10 mouse cellular contexts compared by ENCODE assay signal in the genomic region with DNA sequence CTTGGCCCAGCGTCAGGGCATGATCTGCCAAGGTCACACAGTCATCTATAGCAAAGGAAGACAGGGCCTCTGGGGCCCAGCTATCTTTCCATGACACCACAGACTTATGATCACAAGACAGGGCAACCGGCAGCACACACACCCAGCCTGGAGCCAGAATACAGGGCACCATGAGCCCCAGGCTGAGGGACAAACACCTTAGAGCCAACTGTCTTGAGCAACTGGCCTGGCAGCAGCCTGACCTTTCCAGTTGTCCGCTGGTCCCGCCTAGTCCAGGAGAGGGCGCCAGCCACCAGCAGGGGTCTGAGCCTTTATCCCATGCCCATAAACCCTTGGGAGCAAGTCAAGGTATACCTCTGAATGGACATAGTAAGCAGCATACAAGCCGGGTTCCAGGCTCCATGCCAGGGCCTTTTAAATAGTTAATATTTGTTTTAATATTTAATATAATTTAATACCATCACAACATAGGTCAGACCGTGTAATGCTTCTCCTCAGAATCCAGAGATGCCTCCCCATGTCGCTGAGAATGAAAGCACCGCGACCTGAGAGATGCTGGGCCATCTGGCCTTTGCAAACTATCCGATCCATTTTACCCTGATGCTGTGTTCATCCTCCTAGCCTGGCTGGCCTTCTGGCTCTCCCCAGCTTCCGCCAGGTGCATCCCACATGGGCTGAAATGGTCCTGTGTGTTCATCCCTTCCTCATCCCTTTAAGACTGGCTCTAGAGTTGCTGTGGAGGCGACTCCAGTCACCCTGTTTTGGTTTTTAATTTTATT. TPM values are rescaled to one million over a fixed set of nuclear protein-coding genes. Genes with fewer than 3 reads are reported as not detected.
DNase-seq lines count a peak whose midpoint lies in the region; ATAC-seq lines count a peak whose summit lies in the region.
"Had no signal": no experiment of that assay in that cellular context is flagged by ENCODE, and none has a peak within 500 bp of the region (broad histone marks: within the 10 kb centered on the region; RNA-seq: fewer than 3 reads in every experiment).

No protein-coding gene starts in this region.

- 60% methylated on average over 13 of the region's 13 CpGs for WGBS in midbrain, embryonic 10.5 days
- 54% methylated on average over 13 of the region's 13 CpGs for whole genome bisulfite sequencing in midbrain, embryonic 15.5 days
- 52% methylated on average over 13 of the region's 13 CpGs for WGBS in heart, embryonic 10.5 days
- 60% methylated on average over 13 of the region's 13 CpGs for whole genome bisulfite sequencing in forebrain, embryonic 13.5 days

- no peak overlapping the region for H3K27ac ChIP-seq in midbrain, embryonic 10.5 days (replicated peaks)
- H3K27ac ChIP-seq in midbrain, embryonic 15.5 days: no peak overlapping the region
- peak overlapping the region; percentile 86 for H3K27ac ChIP-seq in heart, embryonic 10.5 days
- no peak overlapping the region for H3K27ac ChIP-seq in forebrain, embryonic 13.5 days
- H3K27ac ChIP-seq: embryonic facial prominence, embryonic 15.5 days; lung, embryonic 15.5 days had no signal

- H3K4me1 ChIP-seq in midbrain, embryonic 10.5 days: peaks cover 46% of the 10 kb centered on the region
- H3K4me1 ChIP-seq in midbrain, embryonic 15.5 days: peaks cover 23% of the 10 kb centered on the region
- H3K4me1 ChIP-seq in heart, embryonic 10.5 days: peaks cover 63% of the 10 kb centered on the region
- peaks cover 11% of the 10 kb centered on the region for H3K4me1 ChIP-seq in forebrain, embryonic 13.5 days

- H3K36me3 ChIP-seq in midbrain, embryonic 10.5 days: no peaks in the 10 kb centered on the region
- no peaks in the 10 kb centered on the region for H3K36me3 ChIP-seq in midbrain, embryonic 15.5 days (replicated peaks)
- peaks cover 14% of the 10 kb centered on the region for H3K36me3 ChIP-seq in heart, embryonic 10.5 days
- no peaks in the 10 kb centered on the region for H3K36me3 ChIP-seq in forebrain, embryonic 13.5 days (ENCODE audit: poor library complexity, severe bottlenecking)
- H3K36me3 ChIP-seq: embryonic facial prominence, embryonic 15.5 days; lung, embryonic 15.5 days had no signal

- ATAC-seq in midbrain, embryonic 15.5 days (replicated peaks): no peak
- ATAC-seq in forebrain, embryonic 13.5 days: no peak

- no peak overlapping the region for H3K4me2 ChIP-seq in midbrain, embryonic 15.5 days
- H3K4me2 ChIP-seq in forebrain, embryonic 13.5 days: no peak overlapping the region
- H3K4me2 ChIP-seq: embryonic facial prominence, embryonic 15.5 days; lung, embryonic 15.5 days had no signal

- no peak overlapping the region for H3K9ac ChIP-seq in midbrain, embryonic 15.5 days
- H3K9ac ChIP-seq in forebrain, embryonic 13.5 days: no peak overlapping the region
- H3K9ac ChIP-seq: embryonic facial prominence, embryonic 15.5 days; lung, embryonic 15.5 days had no signal

- H3K9me3 ChIP-seq in midbrain, embryonic 10.5 days (replicated peaks): no peaks in the 10 kb centered on the region
- H3K9me3 ChIP-seq in midbrain, embryonic 15.5 days: no peaks in the 10 kb centered on the region
- H3K9me3 ChIP-seq in heart, embryonic 10.5 days: no peaks in the 10 kb centered on the region
- H3K9me3 ChIP-seq in forebrain, embryonic 13.5 days (replicated peaks): no peaks in the 10 kb centered on the region
- H3K9me3 ChIP-seq: embryonic facial prominence, embryonic 15.5 days; lung, embryonic 15.5 days had no signal

- peak; percentile 56 for DNase-seq in midbrain, embryonic 10.5 days (ENCODE audit: low spot score)
- DNase-seq in R1 (ENCODE audit: low read depth, low spot score): peak; percentile 31
- peak; percentile 87 for DNase-seq in cerebellum, adult 9-11 months
- no peak for DNase-seq in heart, embryonic 10.5 days (ENCODE audit: low spot score)
- DNase-seq in lung, postnatal 10 days: peak; percentile 72
- no peak for DNase-seq in layer of hippocampus, adult 9-10 months (ENCODE audit: low spot score)

- peaks cover 49% of the 10 kb centered on the region for H3K27me3 ChIP-seq in midbrain, embryonic 10.5 days (ENCODE audit: low read depth, poor library complexity, severe bottlenecking)
- H3K27me3 ChIP-seq in midbrain, embryonic 15.5 days (replicated peaks): peaks cover 11% of the 10 kb centered on the region
- H3K27me3 ChIP-seq in heart, embryonic 10.5 days (ENCODE audit: insufficient read depth, poor library complexity, severe bottlenecking): peaks cover 28% of the 10 kb centered on the region
- H3K27me3 ChIP-seq in forebrain, embryonic 13.5 days: peaks cover 35% of the 10 kb centered on the region
- H3K27me3 ChIP-seq: embryonic facial prominence, embryonic 15.5 days had no signal

- no peak overlapping the region for H3K4me3 ChIP-seq in midbrain, embryonic 10.5 days
- H3K4me3 ChIP-seq in midbrain, embryonic 15.5 days: no peak overlapping the region
- no peak overlapping the region for H3K4me3 ChIP-seq in heart, embryonic 10.5 days
- no peak overlapping the region for H3K4me3 ChIP-seq in forebrain, embryonic 13.5 days
- H3K4me3 ChIP-seq: embryonic facial prominence, embryonic 15.5 days; lung, embryonic 15.5 days had no signal

RNA-seq across cellular contexts. Expression of gene Speg, which starts 3.6 kb away (rescaled TPM):
- 23.6 and 26.9 TPM in 2 replicates for polyA plus RNA-seq in midbrain, embryonic 10.5 days (2016; fragmentation: Nextera tagmentation; extraction: Ambion mirVana)
- polyA plus RNA-seq in midbrain, embryonic 15.5 days (2015; fragmentation: Nextera tagmentation; extraction: Ambion mirVana): 20.8 and 21.3 TPM in 2 replicates
- polyA plus RNA-seq in heart, embryonic 10.5 days (2016; fragmentation: Nextera tagmentation; extraction: Ambion mirVana): 77.9 and 80.0 TPM in 2 replicates
- polyA plus RNA-seq in forebrain, embryonic 13.5 days (2015; fragmentation: Nextera tagmentation; extraction: Ambion mirVana): 7.6 and 9.0 TPM in 2 replicates

RNA-seq across cellular contexts. Expression of gene Des, which starts 11.4 kb away (rescaled TPM):
- 1.1 and 2.8 TPM in 2 replicates for polyA plus RNA-seq in midbrain, embryonic 10.5 days (2016; fragmentation: Nextera tagmentation; extraction: Ambion mirVana)
- polyA plus RNA-seq in midbrain, embryonic 15.5 days (2015; fragmentation: Nextera tagmentation; extraction: Ambion mirVana): 1.5 and 2.0 TPM in 2 replicates
- polyA plus RNA-seq in heart, embryonic 10.5 days (2016; fragmentation: Nextera tagmentation; extraction: Ambion mirVana): 341 and 642 TPM in 2 replicates
- polyA plus RNA-seq in forebrain, embryonic 13.5 days (2015; fragmentation: Nextera tagmentation; extraction: Ambion mirVana): 0.81 and 1.1 TPM in 2 replicates

RNA-seq across cellular contexts. Expression of gene Dnpep, which starts 53.7 kb away (rescaled TPM):
- 157 and 176 TPM in 2 replicates for polyA plus RNA-seq in midbrain, embryonic 10.5 days (2016; fragmentation: Nextera tagmentation; extraction: Ambion mirVana)
- 152 and 162 TPM in 2 replicates for polyA plus RNA-seq in midbrain, embryonic 15.5 days (2015; fragmentation: Nextera tagmentation; extraction: Ambion mirVana)
- polyA plus RNA-seq in heart, embryonic 10.5 days (2016; fragmentation: Nextera tagmentation; extraction: Ambion mirVana): 142 and 144 TPM in 2 replicates
- polyA plus RNA-seq in forebrain, embryonic 13.5 days (2015; fragmentation: Nextera tagmentation; extraction: Ambion mirVana): 140 and 142 TPM in 2 replicates

Comparison
In these comparisons a context has a peak if more than half of its experiments do, and no peak if none do; other contexts are left out.
1. DNase-seq: peak in midbrain, embryonic 10.5 days (single experiment), R1 (single experiment), cerebellum, adult 9-11 months (single experiment) and lung, postnatal 10 days (single experiment); none in heart, embryonic 10.5 days (single experiment) and layer of hippocampus, adult 9-10 months (single experiment).
2. RNA of gene Des, which starts 11.4 kb away (polyA plus RNA-seq): 341 to 642 TPM in heart, embryonic 10.5 days; 1.1 to 2.8 TPM in midbrain, embryonic 10.5 days, 1.5 to 2.0 TPM in midbrain, embryonic 15.5 days and 0.81 to 1.1 TPM in forebrain, embryonic 13.5 days; every median in the first group is over 10 times any median in the second.